Comparison of ENCODE assay signal across 29 mouse cellular contexts in the genomic region with DNA sequence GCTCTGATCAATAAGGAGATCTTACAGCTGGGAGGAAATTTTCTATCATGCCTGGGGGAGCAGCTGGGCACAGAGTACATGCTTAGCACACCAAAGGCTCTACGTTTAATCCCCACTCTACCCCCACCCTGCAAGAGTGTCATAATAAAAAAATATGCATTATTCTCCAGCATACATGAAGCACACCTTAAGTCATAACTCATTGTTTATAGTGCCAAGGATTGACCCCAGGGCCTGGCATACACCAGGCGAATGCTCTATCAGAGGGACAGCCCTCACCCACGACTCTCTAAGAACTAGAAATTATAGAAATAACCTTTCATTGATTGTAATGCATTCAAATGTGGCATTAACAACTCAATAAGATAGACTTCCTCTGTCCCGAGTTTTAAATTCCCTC.
"Had no signal": no experiment of that assay in that cellular context is flagged by ENCODE, and none has a peak within 500 bp of the region (broad histone marks: within the 10 kb centered on the region; RNA-seq: fewer than 3 reads in every experiment).

No protein-coding gene starts in this region.

- ATAC-seq: liver, embryonic 12.5 days; liver, postnatal 0 days; lung, postnatal 0 days; midbrain, embryonic 13.5 days; midbrain, embryonic 15.5 days; midbrain, embryonic 16.5 days had no signal

- H3K4me1 ChIP-seq: limb, embryonic 12.5 days; limb, embryonic 13.5 days; limb, embryonic 15.5 days; liver, embryonic 12.5 days; liver, embryonic 13.5 days; liver, embryonic 15.5 days; lung, embryonic 15.5 days; megakaryocyte, embryonic 14.5 days had no signal

- DNase-seq: left cerebral cortex, postnatal 4 days; liver; liver, embryonic 13.5 days; liver, postnatal 0 days; lung, adult 18-20 months; lung, adult 2 months; lung, embryonic 14.5 days; lung, postnatal 10 days; lung, postnatal 14 days; lung, postnatal 36 days; lung, postnatal 4 days had no signal

- H3K27me3 ChIP-seq: liver, embryonic 12.5 days; liver, embryonic 13.5 days; liver, embryonic 15.5 days; lung, embryonic 15.5 days; midbrain, embryonic 12.5 days; midbrain, embryonic 13.5 days; midbrain, embryonic 15.5 days had no signal

- H3K9me3 ChIP-seq: limb, embryonic 10.5 days; limb, embryonic 12.5 days; limb, embryonic 13.5 days; limb, embryonic 15.5 days; liver, embryonic 12.5 days; liver, embryonic 13.5 days; liver, embryonic 15.5 days; lung, embryonic 15.5 days; megakaryocyte, embryonic 14.5 days; midbrain, embryonic 12.5 days; midbrain, embryonic 13.5 days; midbrain, embryonic 15.5 days had no signal

- H3K9ac ChIP-seq: limb, embryonic 12.5 days; limb, embryonic 13.5 days; limb, embryonic 15.5 days; liver, embryonic 12.5 days; liver, embryonic 13.5 days; liver, embryonic 14.5 days; liver, embryonic 15.5 days; liver, postnatal 0 days; lung, embryonic 14.5 days; lung, embryonic 15.5 days; midbrain, embryonic 12.5 days; midbrain, embryonic 13.5 days; midbrain, embryonic 15.5 days had no signal

- H3K4me2 ChIP-seq: limb, embryonic 12.5 days; limb, embryonic 13.5 days; limb, embryonic 15.5 days; liver, embryonic 11.5 days; liver, embryonic 12.5 days; liver, embryonic 13.5 days; liver, embryonic 15.5 days; lung, embryonic 14.5 days; lung, embryonic 15.5 days; midbrain, embryonic 12.5 days; midbrain, embryonic 13.5 days; midbrain, embryonic 15.5 days had no signal

- H3K4me3 ChIP-seq: left cerebral cortex, adult 2 months; limb, embryonic 10.5 days; limb, embryonic 12.5 days; limb, embryonic 13.5 days; limb, embryonic 15.5 days; liver, embryonic 12.5 days; liver, embryonic 13.5 days; liver, embryonic 15.5 days; lung, embryonic 15.5 days; megakaryocyte, embryonic 14.5 days; midbrain, embryonic 12.5 days; midbrain, embryonic 13.5 days; midbrain, embryonic 15.5 days; myocyte had no signal

- H3K27ac ChIP-seq: left cerebral cortex, adult 2 months; limb, embryonic 10.5 days; limb, embryonic 12.5 days; limb, embryonic 13.5 days; limb, embryonic 15.5 days; liver, embryonic 12.5 days; liver, embryonic 13.5 days; liver, embryonic 14.5 days; liver, embryonic 15.5 days; lung, embryonic 15.5 days; macrophage; midbrain, embryonic 12.5 days; midbrain, embryonic 15.5 days had no signal

- H3K36me3 ChIP-seq: limb, embryonic 10.5 days; limb, embryonic 12.5 days; limb, embryonic 13.5 days; limb, embryonic 15.5 days; liver, embryonic 12.5 days; liver, embryonic 13.5 days; liver, embryonic 15.5 days; lung, embryonic 15.5 days; midbrain, embryonic 12.5 days; midbrain, embryonic 13.5 days; midbrain, embryonic 15.5 days had no signal
